ENCODE assay signal across 8 mouse cellular contexts in the genomic region with DNA sequence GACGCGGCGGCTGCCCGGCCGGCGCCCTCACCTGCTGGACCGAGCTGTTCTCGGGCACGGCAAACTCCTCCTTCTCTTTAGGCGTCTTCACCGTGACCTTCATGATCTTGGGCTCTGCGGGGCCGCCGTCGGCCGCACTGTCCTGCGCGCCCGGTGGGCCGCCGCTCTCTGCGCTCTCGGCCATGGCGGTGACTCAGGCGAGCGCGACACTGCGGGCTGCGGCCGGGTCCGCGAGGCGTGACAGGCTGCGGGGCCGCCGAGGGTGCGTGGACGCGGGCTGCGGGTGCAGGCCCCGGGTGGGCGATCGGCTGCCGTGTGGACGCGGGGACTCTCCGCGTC. TPM values are rescaled to one million over a fixed set of nuclear protein-coding genes. Genes with fewer than 3 reads are reported as not detected.
DNase-seq lines count a peak whose midpoint lies in the region; ATAC-seq and TF ChIP-seq lines count a peak whose summit lies in the region.

No protein-coding gene starts in this region.

- peak overlapping the region; percentile 98 for H3K9ac ChIP-seq in heart, adult 2 months (ENCODE audit: low read depth, low read length)
- H3K9ac ChIP-seq in liver, embryonic 13.5 days, result peak overlapping the region; percentile 98

- ATAC-seq in liver, embryonic 13.5 days (ENCODE audit: low read depth), result peak; percentile 73
- no peak for ATAC-seq in CD4-positive, CD25-positive, alpha-beta regulatory T cell, adult 4 months

- TF ChIP-seq EP300 in heart, adult 2 months (IDR thresholded peaks at IDR 0.05; ENCODE audit: insufficient read depth, low read depth, low read length), result no peak

- H3K4me1 ChIP-seq in heart, adult 2 months (ENCODE audit: control insufficient read depth, insufficient read depth, low read length), result peaks cover 12% of the 10 kb centered on the region
- H3K4me1 ChIP-seq in forebrain, embryonic 10.5 days, result peaks cover 37% of the 10 kb centered on the region
- peaks cover 43% of the 10 kb centered on the region for H3K4me1 ChIP-seq in liver, embryonic 13.5 days (replicated peaks)

- H3K4me2 ChIP-seq in liver, embryonic 13.5 days, result peak overlapping the region; percentile 90

- no peaks in the 10 kb centered on the region for H3K27me3 ChIP-seq in heart, adult 2 months (ENCODE audit: control insufficient read depth, insufficient read depth, low read length)
- peaks cover 11% of the 10 kb centered on the region; the same call in 1 of the 2 replicates for H3K27me3 ChIP-seq in forebrain, embryonic 10.5 days (ENCODE audit: poor library complexity, severe bottlenecking)
- no peaks in the 10 kb centered on the region for H3K27me3 ChIP-seq in liver, embryonic 13.5 days

- WGBS in heart, adult 2 months, result 2% methylated on average over 46 of the region's 48 CpGs
- 0% methylated on average over 48 of the region's 48 CpGs for WGBS in forebrain, embryonic 10.5 days
- WGBS in liver, embryonic 13.5 days (ENCODE audit: insufficient replicate concordance), result 1% methylated on average over 46 of the region's 48 CpGs

- no peak for DNase-seq in heart, adult 2 months
- no peak for DNase-seq in heart, adult 18-20 months
- DNase-seq in 3T3-L1 (ENCODE audit: low read depth, low spot score), result peak; percentile 8
- no peak for DNase-seq in forebrain, embryonic 10.5 days (ENCODE audit: extremely low spot score, low spot score)
- no peak for DNase-seq in liver, embryonic 13.5 days
- DNase-seq in thymus, adult 18-20 months, result no peak
- no peak for DNase-seq in cerebellum, postnatal 36 days

- intact Hi-C loops in heart, adult 2 months (cut with DNase I), result loop anchor here (5.0 kb wide), 1 partner anchor 57 kb away; no protein-coding TSS in a partner anchor

- TF ChIP-seq POLR2A in heart, adult 2 months (IDR thresholded peaks at IDR 0.05; ENCODE audit: insufficient read depth, low read depth, low read length), result no peak

- no peaks in the 10 kb centered on the region for H3K9me3 ChIP-seq in forebrain, embryonic 10.5 days
- H3K9me3 ChIP-seq in liver, embryonic 13.5 days (replicated peaks), result no peaks in the 10 kb centered on the region

- no peak for TF ChIP-seq CTCF in heart, adult 2 months (IDR thresholded peaks at IDR 0.05)

- H3K79me2 ChIP-seq in heart, adult 2 months (replicated peaks; ENCODE audit: control insufficient read depth, insufficient read depth, low read length), result peaks cover 7% of the 10 kb centered on the region

- H3K36me3 ChIP-seq in heart, adult 2 months (ENCODE audit: control insufficient read depth, insufficient read depth, low read length), result peaks cover 16% of the 10 kb centered on the region
- H3K36me3 ChIP-seq in forebrain, embryonic 10.5 days (replicated peaks), result peaks cover 5% of the 10 kb centered on the region; the same call in 1 of the 2 replicates
- 0 out of 2 replicates have a peak, but pooled peaks cover 3% of the 10 kb centered on the region for H3K36me3 ChIP-seq in liver, embryonic 13.5 days

- peak overlapping the region; percentile 96 for H3K27ac ChIP-seq in heart, adult 2 months
- peak overlapping the region; percentile 97 for H3K27ac ChIP-seq in forebrain, embryonic 10.5 days
- peak overlapping the region; percentile 88 for H3K27ac ChIP-seq in liver, embryonic 13.5 days

- H3K4me3 ChIP-seq in heart, adult 2 months, result peak overlapping the region; percentile 97
- peak overlapping the region; percentile 91 for H3K4me3 ChIP-seq in forebrain, embryonic 10.5 days
- H3K4me3 ChIP-seq in liver, embryonic 13.5 days (replicated peaks), result peak overlapping the region; percentile 98

RNA-seq across cellular contexts. Expression of gene Ubqln1, which starts 0.2 kb away (rescaled TPM):
- total RNA-seq in heart, adult 2 months (2021), result 10 to 100 TPM; 48.8 to 49.2 TPM
- polyA plus RNA-seq in heart, adult 2 months (2012; rRNA removed), result 49.4 and 67.0 TPM in 2 replicates
- total RNA-seq in heart, adult 18-20 months (2021), result 10 to 100 TPM; 52.6 to 56.0 TPM
- 123 and 133 TPM in 2 replicates for polyA plus RNA-seq in forebrain, embryonic 10.5 days (2016; fragmentation: Nextera tagmentation; extraction: Ambion mirVana)
- 46.0 and 57.4 TPM in 2 replicates for polyA plus RNA-seq in liver, embryonic 13.5 days (2015; fragmentation: Nextera tagmentation; extraction: Ambion mirVana)
- polyA plus RNA-seq in CD4-positive, CD25-positive, alpha-beta regulatory T cell, adult 4 months (2017; shearing (Covaris generic)), result 10 to 100 TPM; 14.2 to 21.1 TPM

RNA-seq across cellular contexts. Expression of gene Idnk, which starts 57.8 kb away (rescaled TPM):
- 10 to 100 TPM; 22.3 to 24.0 TPM for total RNA-seq in heart, adult 2 months (2021)
- 13.9 and 14.8 TPM in 2 replicates for polyA plus RNA-seq in heart, adult 2 months (2012; rRNA removed)
- 10 to 100 TPM; 23.9 to 26.6 TPM for total RNA-seq in heart, adult 18-20 months (2021)
- polyA plus RNA-seq in forebrain, embryonic 10.5 days (2016; fragmentation: Nextera tagmentation; extraction: Ambion mirVana), result 47.0 and 47.1 TPM in 2 replicates
- polyA plus RNA-seq in liver, embryonic 13.5 days (2015; fragmentation: Nextera tagmentation; extraction: Ambion mirVana), result 21.8 and 26.3 TPM in 2 replicates
- polyA plus RNA-seq in CD4-positive, CD25-positive, alpha-beta regulatory T cell, adult 4 months (2017; shearing (Covaris generic)), result 100 to 1,000 TPM; 260 to 314 TPM
